25 mouse cellular contexts compared by ENCODE assay signal in the genomic region with DNA sequence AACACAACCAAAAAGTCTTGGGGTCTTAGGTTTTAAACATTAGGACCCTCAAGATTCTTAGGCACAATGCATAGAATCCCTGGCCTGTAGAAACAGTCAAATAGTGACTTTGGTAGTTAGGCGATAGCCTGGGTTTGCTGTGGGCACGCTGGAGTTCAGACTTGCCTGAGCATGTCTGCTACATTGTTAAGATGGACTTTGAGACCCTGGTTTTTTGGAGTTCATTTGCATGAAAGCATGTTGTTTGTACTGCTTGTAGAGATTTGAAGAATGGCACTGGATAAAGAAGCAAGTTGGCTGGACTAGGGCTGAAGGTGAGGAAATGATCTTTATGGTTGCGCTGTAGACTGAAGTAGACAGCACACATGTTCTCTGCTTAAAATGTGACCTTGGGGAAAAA.
DNase-seq lines count a peak whose midpoint lies in the region; ATAC-seq lines count a peak whose summit lies in the region.
"Had no signal": no experiment of that assay in that cellular context is flagged by ENCODE, and none has a peak within 500 bp of the region (broad histone marks: within the 10 kb centered on the region; RNA-seq: fewer than 3 reads in every experiment).

No protein-coding gene starts in this region.

- H3K4me2 ChIP-seq in kidney, embryonic 16.5 days (replicated peaks; ENCODE audit: low read depth, low read length) = no peak overlapping the region
- H3K4me2 ChIP-seq: embryonic facial prominence, embryonic 13.5 days; forebrain, embryonic 12.5 days; forebrain, embryonic 15.5 days; heart, embryonic 13.5 days; hindbrain, embryonic 12.5 days; hindbrain, embryonic 15.5 days had no signal

- H3K9me3 ChIP-seq in kidney, embryonic 16.5 days (ENCODE audit: low read length) = no peaks in the 10 kb centered on the region
- H3K9me3 ChIP-seq: embryonic facial prominence, embryonic 10.5 days; embryonic facial prominence, embryonic 13.5 days; forebrain, embryonic 12.5 days; forebrain, embryonic 15.5 days; heart, embryonic 10.5 days; heart, embryonic 13.5 days; hindbrain, embryonic 12.5 days; hindbrain, embryonic 15.5 days had no signal

- H3K27me3 ChIP-seq in kidney, embryonic 16.5 days (ENCODE audit: insufficient read depth, low read length) = no peaks in the 10 kb centered on the region
- H3K27me3 ChIP-seq: embryonic facial prominence, embryonic 13.5 days; forebrain, embryonic 12.5 days; forebrain, embryonic 15.5 days; heart, embryonic 13.5 days; hindbrain, embryonic 12.5 days; hindbrain, embryonic 15.5 days had no signal

- no peak for ATAC-seq in kidney, embryonic 16.5 days (ENCODE audit: low FRiP score, low TSS enrichment)
- ATAC-seq: forebrain, embryonic 15.5 days had no signal

- no peaks in the 10 kb centered on the region for H3K36me3 ChIP-seq in kidney, embryonic 16.5 days (ENCODE audit: insufficient read depth, low read length)
- H3K36me3 ChIP-seq: embryonic facial prominence, embryonic 10.5 days; embryonic facial prominence, embryonic 13.5 days; forebrain, embryonic 12.5 days; forebrain, embryonic 15.5 days; heart, embryonic 10.5 days; heart, embryonic 13.5 days; hindbrain, embryonic 12.5 days; hindbrain, embryonic 15.5 days had no signal

- peak; percentile 4 for DNase-seq in heart, adult 11 months
- no peak for DNase-seq in heart, postnatal 14 days
- peak; percentile 14 to 18 for DNase-seq in kidney, adult 8-10 months
- DNase-seq in kidney, postnatal 4 days = no peak
- peak; percentile 22 to 26 for DNase-seq in kidney, postnatal 36 days
- DNase-seq in R1 (ENCODE audit: low read depth, low spot score) = peak; percentile 3
- no peak for DNase-seq in spleen, postnatal 10 days (ENCODE audit: low spot score in 2 of 2)
- DNase-seq: adrenal gland, postnatal 14 days; cerebellum, adult 11 months; cerebellum, adult 2 months; cerebellum, adult 9-11 months; cerebellum, postnatal 36 days; embryo, embryonic 11 days; gastrocnemius, postnatal 25 days; heart, adult 2 months had no signal

- no peak overlapping the region for H3K27ac ChIP-seq in kidney, embryonic 16.5 days (ENCODE audit: low read length)
- H3K27ac ChIP-seq: embryonic facial prominence, embryonic 10.5 days; embryonic facial prominence, embryonic 13.5 days; forebrain, embryonic 12.5 days; forebrain, embryonic 15.5 days; heart, adult 2 months; heart, embryonic 10.5 days; heart, embryonic 13.5 days; hindbrain, embryonic 12.5 days; hindbrain, embryonic 15.5 days had no signal

- H3K9ac ChIP-seq in kidney, embryonic 16.5 days (replicated peaks; ENCODE audit: low read length) = no peak overlapping the region
- H3K9ac ChIP-seq: embryonic facial prominence, embryonic 13.5 days; forebrain, embryonic 12.5 days; forebrain, embryonic 15.5 days; heart, embryonic 13.5 days; hindbrain, embryonic 12.5 days; hindbrain, embryonic 15.5 days had no signal

- H3K4me3 ChIP-seq in kidney, embryonic 16.5 days (ENCODE audit: low read length) = no peak overlapping the region
- H3K4me3 ChIP-seq: embryonic facial prominence, embryonic 10.5 days; embryonic facial prominence, embryonic 13.5 days; erythroblast, embryonic 14.5 days; forebrain, embryonic 12.5 days; forebrain, embryonic 15.5 days; heart, adult 2 months; heart, embryonic 10.5 days; heart, embryonic 13.5 days; hindbrain, embryonic 12.5 days; hindbrain, embryonic 15.5 days had no signal

- no peaks in the 10 kb centered on the region for H3K4me1 ChIP-seq in kidney, embryonic 16.5 days (ENCODE audit: insufficient read depth, low read length)
- H3K4me1 ChIP-seq: embryonic facial prominence, embryonic 10.5 days; embryonic facial prominence, embryonic 13.5 days; forebrain, embryonic 12.5 days; forebrain, embryonic 15.5 days; heart, embryonic 10.5 days; heart, embryonic 13.5 days; hindbrain, embryonic 15.5 days had no signal

- 87% methylated on average over 3 of the region's 3 CpGs for WGBS in kidney, embryonic 16.5 days

- intact Hi-C loops in heart, postnatal 14 days (cut with DNase I) = no loop called here

Comparison
In these comparisons a context has a peak if more than half of its experiments do, and no peak if none do; other contexts are left out.
1. DNase-seq: peak in heart, adult 11 months (single experiment), kidney, adult 8-10 months (2 of 2), kidney, postnatal 36 days (2 of 2) and R1 (single experiment); none in heart, postnatal 14 days (0 of 2), kidney, postnatal 4 days (0 of 2) and spleen, postnatal 10 days (0 of 2).